Mouse (Mus musculus) myocyte (in vitro differentiated cells): Measurements from ENCODE around the gene Dnajc13. TPM values are rescaled to one million over a fixed set of nuclear protein-coding genes. Genes with fewer than 3 reads are reported as not detected.

Experiments used
- H3K27me3 ChIP-seq: one replicate; pipeline ENCODE4 v1.6.1; 2011; ENCODE audit not compliant: control insufficient read depth, insufficient read depth, insufficient read length
- H3K36me3 ChIP-seq: one replicate; pipeline ENCODE4 v1.6.1; 2011; ENCODE audit not compliant: control insufficient read depth, insufficient read depth
- H3K4me2 ChIP-seq: one replicate; pipeline ENCODE4 v1.6.1; 2011; ENCODE audit warnings: low read depth, control low read depth
- H3K4me3 ChIP-seq: one replicate; pipeline ENCODE4 v1.5.1; 2011; ENCODE audit warnings: mild to moderate bottlenecking, control low read depth, moderate library complexity
- H3K79me2 ChIP-seq: one replicate; pipeline ENCODE4 v1.6.1; 2011; ENCODE audit not compliant: control insufficient read depth, insufficient read depth
- H3ac ChIP-seq: one replicate; pipeline ENCODE4 v1.6.1; 2011; ENCODE audit not compliant: control insufficient read depth, insufficient read length
- CEBPB ChIP-seq: IDR thresholded peaks from 2 replicates; pipeline ENCODE4 v1.6.1; 2011; ENCODE audit warnings: mild to moderate bottlenecking, moderate library complexity; ENCODE audit not compliant: poor library complexity, insufficient read depth, severe bottlenecking
- E2F4 ChIP-seq: IDR thresholded peaks from one replicate; pipeline ENCODE4 v1.6.1; 2011; ENCODE audit warnings: mild to moderate bottlenecking, control low read depth, moderate library complexity; ENCODE audit not compliant: insufficient read depth
- MAX ChIP-seq: IDR thresholded peaks from one replicate; pipeline ENCODE4 v1.6.1; 2011; ENCODE audit warnings: low read depth, mild to moderate bottlenecking, control low read depth
- MYOD1 ChIP-seq, 3 experiments: IDR thresholded peaks; one replicate each; pipeline ENCODE4 v1.6.1; 2011; ENCODE audit warnings: control low read depth in 2 of 3, low read depth in 2 of 3, mild to moderate bottlenecking in 2 of 3, moderate library complexity in 1 of 3; ENCODE audit not compliant: insufficient read length in 2 of 3, control insufficient read depth in 1 of 3
- MYOG ChIP-seq, 3 experiments: IDR thresholded peaks; one replicate each; pipeline ENCODE4 v1.6.1; 2011; ENCODE audit warnings: control low read depth in 2 of 3, low read depth in 2 of 3, mild to moderate bottlenecking in 2 of 3; ENCODE audit not compliant: insufficient read length in 2 of 3, control insufficient read depth in 1 of 3, insufficient read depth in 1 of 3
- POLR2A ChIP-seq: IDR thresholded peaks from one replicate; pipeline ENCODE4 v1.6.1; 2011; ENCODE audit warnings: low read depth, mild to moderate bottlenecking, control low read depth, moderate library complexity; ENCODE audit not compliant: insufficient read length
- POLR2AphosphoS2 ChIP-seq: IDR thresholded peaks from one replicate; pipeline ENCODE4 v1.6.1; 2011; ENCODE audit warnings: low read depth, control low read depth; ENCODE audit not compliant: insufficient read length
- REST ChIP-seq: IDR thresholded peaks from one replicate; pipeline ENCODE4 v1.6.1; 2011; ENCODE audit warnings: mild to moderate bottlenecking, control low read depth, moderate library complexity; ENCODE audit not compliant: insufficient read depth, insufficient read length
- SRF ChIP-seq: IDR thresholded peaks from one replicate; pipeline ENCODE4 v1.6.1; 2011; ENCODE audit warnings: low read depth; ENCODE audit not compliant: control insufficient read depth, insufficient read length
- TCF12 ChIP-seq: IDR thresholded peaks from one replicate; pipeline ENCODE4 v1.6.1; 2011; ENCODE audit warnings: mild to moderate bottlenecking, control low read depth; ENCODE audit not compliant: poor library complexity, insufficient read depth, severe bottlenecking
- TCF3 ChIP-seq: IDR thresholded peaks from one replicate; pipeline ENCODE4 v1.6.1; 2011; ENCODE audit warnings: low read depth, control low read depth; ENCODE audit not compliant: insufficient read length
- USF1 ChIP-seq: IDR thresholded peaks from one replicate; pipeline ENCODE4 v1.6.1; 2011; ENCODE audit warnings: low read depth, mild to moderate bottlenecking, control low read depth, moderate library complexity
- polyA plus RNA-seq: library from polyadenylated mRNA; unstranded; fragments of >200 nt; fragmentation: generic; extraction: Trizol; gene quantifications from one replicate; pipeline ENCODE4 v1.2.1, GENCODE M21; 2012; ENCODE audit warnings: missing spikeins

Dnajc13 gene
- polyA plus RNA-seq, 1 experiment, result 14.1 TPM

DNA sequence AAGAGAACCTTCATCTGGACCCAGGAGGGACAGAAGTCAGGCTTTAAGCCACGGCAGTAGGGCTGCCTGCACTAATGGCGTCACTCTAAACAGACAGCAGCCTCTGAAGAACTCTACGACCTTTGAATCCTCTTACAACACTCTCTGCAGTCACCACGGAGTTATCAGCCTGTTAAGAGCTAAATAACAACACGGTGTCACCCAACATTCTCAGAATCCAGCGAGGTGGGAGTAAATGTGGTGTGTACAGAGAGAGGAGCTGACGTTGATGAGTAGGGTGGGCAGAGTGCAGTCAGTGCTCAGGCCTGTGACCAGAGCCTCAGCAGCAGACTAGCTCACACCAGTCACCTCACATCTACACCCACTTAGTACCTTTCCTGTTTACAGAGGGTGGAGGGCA lies 101.6 kb downstream of the Dnajc13 start:
- Histone ChIP-seq H3ac (no peak overlapping the region), H3K79me2 (no peaks in the 10 kb centered on the region), H3K36me3 (peaks cover 60% of the 10 kb centered on the region), H3K27me3 (no peaks in the 10 kb centered on the region), H3K4me2 (no peak overlapping the region), H3K4me3 (no peak overlapping the region)
- TF ChIP-seq SRF (no peak), TCF3 (no peak), E2F4 (no peak), REST (no peak), MYOD1 (IDR thresholded peaks at IDR 0.05; ENCODE audit: control insufficient read depth in 1 of 3, insufficient read length in 2 of 3, low read depth in 2 of 3) (no peak), TCF12 (no peak), MYOG (IDR thresholded peaks at IDR 0.05; ENCODE audit: control insufficient read depth in 1 of 3, insufficient read depth in 1 of 3, insufficient read length in 2 of 3, low read depth in 2 of 3) (no peak), MAX (no peak), POLR2AphosphoS2 (no peak), USF1 (no peak), POLR2A (no peak), CEBPB (no peak)

DNA sequence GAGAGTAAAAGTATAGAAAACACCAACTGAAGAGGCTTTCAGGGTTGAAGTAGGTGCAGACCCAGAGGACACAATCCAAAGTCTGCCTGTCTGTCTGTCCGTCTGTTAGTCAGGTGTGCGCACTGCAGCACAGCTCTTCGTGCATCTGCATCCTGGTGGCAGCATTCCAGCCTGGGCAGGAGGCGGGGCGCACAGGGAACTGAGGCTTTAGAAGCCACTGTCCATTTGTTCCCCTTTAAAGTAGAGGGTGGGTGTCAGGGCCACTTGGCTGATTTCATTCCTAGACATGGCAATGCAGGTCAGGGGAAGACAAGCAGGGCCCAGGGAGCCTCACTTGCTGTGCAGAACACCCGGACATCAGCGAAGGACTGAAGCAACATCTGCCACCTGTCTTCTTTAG lies 105.4 kb downstream of the Dnajc13 start:
- TF ChIP-seq SRF (no peak), MAX (no peak), MYOD1 (IDR thresholded peaks at IDR 0.05; ENCODE audit: control insufficient read depth in 1 of 3, insufficient read length in 2 of 3, low read depth in 2 of 3) (no peak), POLR2A (no peak), E2F4 (no peak), MYOG (IDR thresholded peaks at IDR 0.05; ENCODE audit: control insufficient read depth in 1 of 3, insufficient read depth in 1 of 3, insufficient read length in 2 of 3, low read depth in 2 of 3) (no peak), TCF3 (no peak), CEBPB (no peak), POLR2AphosphoS2 (no peak), TCF12 (no peak)
- H3K79me2 ChIP-seq, result no peaks in the 10 kb centered on the region

DNA sequence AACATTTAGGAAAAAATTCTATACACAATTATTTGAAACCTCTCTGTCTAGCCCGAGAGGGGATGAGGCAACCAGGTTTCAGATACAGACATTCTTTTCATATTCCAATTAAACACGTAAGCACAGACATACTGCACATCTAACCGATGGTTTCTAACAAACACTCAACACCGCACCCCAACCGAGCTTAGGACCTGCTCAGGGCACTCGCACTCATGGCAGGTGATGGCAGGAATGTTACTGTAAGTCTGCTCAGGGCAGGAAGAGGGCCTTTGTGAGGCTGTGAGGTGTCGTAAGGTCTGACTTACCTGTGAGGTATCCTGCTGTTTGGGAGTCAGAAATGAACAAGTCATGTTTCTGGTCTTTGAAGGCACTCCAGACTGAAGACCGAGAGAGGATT lies 106.2 kb downstream of the Dnajc13 start:
- H3K79me2 ChIP-seq, result no peaks in the 10 kb centered on the region
- no peak overlapping the region for H3K4me3 ChIP-seq
- H3K36me3 ChIP-seq, result peaks cover 46% of the 10 kb centered on the region
- no peaks in the 10 kb centered on the region for H3K27me3 ChIP-seq
- H3K4me2 ChIP-seq, result no peak overlapping the region
- TF ChIP-seq E2F4 (no peak), TCF12 (no peak), CEBPB (no peak), REST (no peak), SRF (no peak), MYOG (IDR thresholded peaks at IDR 0.05; ENCODE audit: control insufficient read depth in 1 of 3, insufficient read depth in 1 of 3, insufficient read length in 2 of 3, low read depth in 2 of 3) (no peak), TCF3 (no peak), MAX (no peak), POLR2AphosphoS2 (no peak), MYOD1 (IDR thresholded peaks at IDR 0.05; ENCODE audit: control insufficient read depth in 1 of 3, insufficient read length in 2 of 3, low read depth in 2 of 3) (no peak), USF1 (no peak)
- H3ac ChIP-seq, result no peak overlapping the region

More for the DNA sequence above, 105.4 kb downstream of the Dnajc13 start:
- H3ac ChIP-seq, result no peak overlapping the region
- no peaks in the 10 kb centered on the region for H3K27me3 ChIP-seq
- H3K36me3 ChIP-seq, result peaks cover 53% of the 10 kb centered on the region
- no peak overlapping the region for H3K4me3 ChIP-seq
- no peak overlapping the region for H3K4me2 ChIP-seq

DNA sequence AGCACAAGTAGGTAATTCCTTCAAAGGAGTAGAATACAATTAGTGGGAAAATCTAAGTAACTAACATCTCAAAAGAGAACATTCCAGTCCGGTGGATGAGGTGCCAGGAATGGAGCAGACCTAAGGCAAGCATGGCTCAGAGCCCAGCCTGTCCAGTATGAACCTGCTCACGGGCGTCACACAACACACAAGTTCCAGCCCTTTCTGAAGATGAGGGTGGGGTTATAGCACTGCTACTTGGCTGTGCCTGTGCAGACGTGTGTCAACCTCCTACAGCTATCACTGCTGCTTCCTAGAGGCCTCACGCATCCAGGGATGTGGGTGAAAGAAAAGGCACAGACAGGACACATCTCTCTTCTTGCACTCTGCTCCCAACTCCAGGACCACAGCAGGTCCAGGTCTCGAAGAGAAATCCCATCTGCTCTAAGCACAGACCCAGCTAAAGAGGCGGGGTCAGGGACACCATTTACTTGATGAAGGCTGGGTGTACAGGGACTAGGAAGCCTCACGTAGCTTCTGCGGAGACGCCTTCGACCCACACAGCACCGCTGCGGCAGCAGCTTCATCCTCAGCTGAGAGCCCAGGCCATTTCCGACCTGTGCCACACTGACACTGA lies 107.5 kb downstream of the Dnajc13 start:
- H3K4me2 ChIP-seq, result no peak overlapping the region
- peaks cover 39% of the 10 kb centered on the region for H3K36me3 ChIP-seq
- TF ChIP-seq MAX (no peak), MYOG (IDR thresholded peaks at IDR 0.05; ENCODE audit: control insufficient read depth in 1 of 3, insufficient read depth in 1 of 3, insufficient read length in 2 of 3, low read depth in 2 of 3) (no peak), USF1 (no peak), POLR2A (no peak), REST (no peak), TCF12 (no peak), E2F4 (no peak)
- no peaks in the 10 kb centered on the region for H3K27me3 ChIP-seq
- no peak overlapping the region for H3ac ChIP-seq
- H3K4me3 ChIP-seq, result no peak overlapping the region
- no peaks in the 10 kb centered on the region for H3K79me2 ChIP-seq

DNA sequence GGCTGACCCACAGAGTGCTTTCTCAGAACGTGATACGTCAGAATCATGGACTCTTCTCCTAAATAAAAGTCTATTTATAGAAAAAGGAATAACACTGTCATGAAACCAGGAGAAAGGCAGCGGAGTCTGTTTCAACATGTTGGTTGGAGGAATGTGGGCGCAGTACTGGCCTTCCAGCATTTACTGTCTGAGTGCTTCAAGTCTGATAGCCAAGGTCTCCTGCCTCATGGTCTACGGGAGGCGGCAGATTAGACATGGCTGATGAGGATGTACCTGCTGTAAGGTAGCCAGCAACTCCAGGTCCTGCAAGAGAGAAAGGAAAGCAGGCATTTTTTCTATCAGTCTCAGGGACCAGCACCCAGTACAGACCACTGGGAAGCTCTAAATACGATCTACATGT lies 110.6 kb downstream of the Dnajc13 start:
- Histone ChIP-seq H3K4me2 (no peak overlapping the region), H3K79me2 (no peaks in the 10 kb centered on the region), H3K4me3 (no peak overlapping the region), H3ac (no peak overlapping the region), H3K36me3 (peaks cover 21% of the 10 kb centered on the region), H3K27me3 (no peaks in the 10 kb centered on the region)
- TF ChIP-seq E2F4 (no peak), MAX (no peak), POLR2AphosphoS2 (no peak), MYOG (IDR thresholded peaks at IDR 0.05; ENCODE audit: control insufficient read depth in 1 of 3, insufficient read depth in 1 of 3, insufficient read length in 2 of 3, low read depth in 2 of 3) (no peak), TCF3 (no peak), SRF (no peak), MYOD1 (IDR thresholded peaks at IDR 0.05; ENCODE audit: control insufficient read depth in 1 of 3, insufficient read length in 2 of 3, low read depth in 2 of 3) (no peak), REST (no peak), TCF12 (no peak), CEBPB (no peak), POLR2A (no peak), USF1 (no peak)
